Mouse (Mus musculus): ENCODE data around the gene Dusp9. TPM values are rescaled to one million over a fixed set of nuclear protein-coding genes. Genes with fewer than 3 reads are reported as not detected.

Dusp9 gene
- total RNA-seq, 2 experiments from 2014 or later: 1.2 to 1.3 TPM

DNA sequence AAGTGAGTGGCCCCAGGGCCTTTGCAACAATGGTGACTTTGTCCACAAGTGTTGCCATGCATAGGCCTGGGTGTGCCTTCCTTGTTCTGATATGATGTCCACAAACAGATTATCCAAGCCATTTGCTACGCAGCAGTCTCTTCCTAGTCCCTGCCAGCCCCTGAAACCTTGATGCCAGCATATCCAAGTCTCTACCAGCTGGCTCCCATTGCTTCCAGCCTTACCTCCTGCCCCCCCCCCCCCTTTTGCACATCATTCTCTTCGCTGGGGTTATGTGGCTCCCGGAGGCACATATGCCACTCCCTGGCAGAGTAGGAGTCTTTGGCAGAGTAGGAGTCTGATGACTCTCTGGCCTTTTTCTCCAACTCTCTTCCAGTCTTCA is 21.1 kb downstream of the Dusp9 start:
- no peak for DNase-seq (ENCODE audit: low spot score in 2 of 2)

DNA sequence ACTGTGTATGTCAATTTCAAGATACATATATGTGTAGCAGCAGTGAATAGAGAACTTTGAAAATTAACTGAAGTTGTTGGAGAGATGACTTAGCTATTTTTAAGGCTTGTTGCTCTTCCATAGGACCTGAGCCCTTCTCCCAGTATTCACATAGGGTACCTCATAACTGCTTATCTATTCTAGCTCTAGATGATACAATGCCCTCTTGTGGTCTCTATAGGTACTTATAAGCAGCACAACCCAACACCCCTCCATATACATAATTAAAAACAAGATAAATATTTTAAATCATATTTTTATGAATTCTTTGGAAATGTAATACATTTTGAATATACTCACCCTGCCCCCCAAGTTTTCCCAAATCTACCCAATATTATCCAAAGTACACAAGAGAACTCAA is 23.9 kb downstream of the Dusp9 start:
- no peak for DNase-seq (ENCODE audit: low spot score in 2 of 2)

DNA sequence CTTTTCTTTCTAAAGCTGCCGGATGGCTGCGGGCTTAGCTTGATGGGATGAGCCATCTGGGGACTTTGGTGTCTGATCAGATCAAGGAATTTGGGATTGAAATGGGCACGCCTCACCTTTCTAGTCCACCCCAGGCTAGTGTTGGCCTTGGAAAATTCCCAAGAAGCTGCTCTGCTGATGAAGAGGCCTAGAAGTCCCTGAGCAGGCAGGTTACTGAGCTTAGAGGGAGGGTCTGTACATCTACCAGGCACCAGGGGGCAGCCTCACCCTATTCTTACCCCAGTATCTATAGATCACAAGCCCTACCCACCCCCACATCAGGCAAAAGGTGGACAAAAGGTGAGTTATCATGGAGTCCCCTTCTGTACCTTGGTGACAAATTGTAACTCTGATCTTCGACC is 32.8 kb downstream of the Dusp9 start:
- DNase-seq (ENCODE audit: low spot score in 2 of 2): peak in 1 of 2 experiments; percentile 43

DNA sequence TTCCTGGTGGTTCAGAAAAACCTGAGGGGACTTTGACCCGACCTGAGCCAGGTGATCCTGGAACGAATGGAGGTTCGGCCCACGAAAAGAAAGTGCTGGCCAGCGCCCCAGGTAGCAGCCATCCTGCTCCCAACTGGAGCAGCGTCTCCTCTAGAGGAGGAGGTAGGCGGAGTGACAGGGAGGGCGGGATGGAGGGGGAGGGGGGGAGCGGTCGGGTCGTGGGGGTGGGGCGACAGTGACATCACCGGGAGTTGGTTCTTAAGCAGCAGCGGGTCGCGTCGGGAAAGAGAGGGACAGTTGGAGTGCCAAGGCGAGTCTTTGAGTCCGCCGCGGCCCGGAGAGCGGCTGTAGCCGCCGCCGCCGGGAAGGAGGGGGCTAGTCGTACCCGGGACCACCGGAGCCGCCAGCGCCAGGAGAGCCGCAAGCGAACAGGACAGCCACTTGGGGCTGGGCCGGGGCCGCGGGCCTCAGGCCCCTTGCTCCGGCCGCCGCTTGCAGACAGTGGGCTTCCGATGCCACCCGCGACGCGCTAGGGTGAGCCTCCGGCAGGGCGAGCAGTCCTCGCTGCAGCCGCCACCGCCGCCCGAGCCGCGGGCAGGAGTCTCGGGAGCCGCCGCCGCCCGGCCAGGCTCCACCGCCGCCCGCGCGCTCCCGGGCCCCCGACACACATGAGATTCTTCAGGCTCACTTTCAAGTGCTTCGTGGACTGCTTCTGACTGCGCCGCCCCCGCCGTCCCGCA is 33.8 kb downstream of the Dusp9 start, which contains the start of gene Slc6a8:
Gene Slc6a8 (plus strand): TSS at position 272 of the 740 bp plus-strand sequence.
- peak; percentile 57 to 58 for DNase-seq (ENCODE audit: low spot score in 2 of 2)

DNA sequence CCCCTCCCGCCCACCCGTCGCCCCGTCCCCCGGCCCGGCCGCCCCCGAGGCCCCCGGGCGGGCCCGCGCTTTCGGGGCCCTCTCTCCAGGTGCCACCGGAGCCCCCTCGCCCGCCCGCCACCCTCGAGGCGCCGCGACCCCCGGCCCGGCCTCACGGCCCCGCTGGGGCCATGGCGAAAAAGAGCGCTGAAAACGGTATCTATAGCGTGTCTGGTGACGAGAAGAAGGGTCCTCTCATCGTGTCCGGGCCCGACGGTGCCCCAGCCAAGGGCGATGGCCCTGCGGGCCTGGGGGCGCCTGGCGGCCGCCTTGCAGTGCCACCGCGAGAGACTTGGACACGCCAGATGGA is 34.4 kb downstream of the Dusp9 start:
- no peak for DNase-seq (ENCODE audit: low spot score in 2 of 2)

DNA sequence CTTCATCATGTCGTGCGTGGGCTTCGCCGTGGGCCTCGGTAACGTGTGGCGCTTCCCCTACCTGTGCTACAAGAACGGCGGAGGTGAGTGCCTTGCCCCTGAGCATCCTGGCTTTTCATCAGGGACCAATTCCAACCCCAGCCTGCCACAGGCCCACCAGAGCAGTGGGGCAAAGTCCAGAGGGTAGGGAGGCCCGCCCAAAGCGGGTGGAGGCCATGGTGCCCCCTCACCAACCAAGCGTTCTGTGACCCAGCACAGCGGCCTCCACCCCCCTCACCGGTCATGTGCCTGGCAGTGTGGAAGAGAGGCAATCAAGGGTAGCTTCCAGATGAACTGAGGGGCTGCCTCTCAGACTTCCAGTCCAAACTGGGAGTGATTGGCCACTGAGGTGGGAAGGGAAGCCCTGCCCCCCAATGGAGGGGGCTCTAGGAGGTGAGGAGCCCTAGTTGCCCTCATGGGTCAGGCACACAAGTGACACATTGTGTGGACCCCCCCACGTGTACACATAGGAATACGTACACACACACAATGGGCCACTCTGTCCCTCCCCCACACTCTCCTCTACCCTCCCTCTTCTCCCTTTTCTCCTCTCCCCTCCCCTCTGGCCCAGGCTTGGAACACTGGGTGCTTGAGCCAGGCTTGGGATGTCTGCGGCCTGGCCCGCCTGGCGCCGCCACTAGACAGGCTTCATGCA is 34.9 kb downstream of the Dusp9 start:
- DNase-seq (ENCODE audit: low spot score in 2 of 2): no peak

DNA sequence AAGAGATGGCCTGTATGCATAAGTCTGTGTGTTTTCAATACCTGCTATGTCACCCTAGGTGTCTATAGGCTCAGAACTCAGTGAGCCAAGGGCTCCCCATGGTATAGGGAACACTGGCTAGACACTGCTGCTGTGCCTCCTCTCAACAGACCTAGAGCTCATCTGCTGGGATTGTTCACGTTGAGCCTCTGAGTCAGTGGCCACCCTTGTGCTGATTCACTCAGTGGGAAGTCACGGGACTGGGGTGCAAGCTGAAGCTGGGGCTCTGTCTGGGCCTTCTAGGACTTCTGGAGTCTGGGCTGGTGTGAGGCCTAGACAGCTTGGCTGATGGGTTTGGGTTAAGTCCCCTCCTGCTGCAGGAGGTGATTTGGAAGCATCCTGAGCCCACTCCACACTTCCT is 36.0 kb downstream of the Dusp9 start:
- peak in 1 of 2 experiments; percentile 11 for DNase-seq (ENCODE audit: low spot score in 2 of 2)

DNA sequence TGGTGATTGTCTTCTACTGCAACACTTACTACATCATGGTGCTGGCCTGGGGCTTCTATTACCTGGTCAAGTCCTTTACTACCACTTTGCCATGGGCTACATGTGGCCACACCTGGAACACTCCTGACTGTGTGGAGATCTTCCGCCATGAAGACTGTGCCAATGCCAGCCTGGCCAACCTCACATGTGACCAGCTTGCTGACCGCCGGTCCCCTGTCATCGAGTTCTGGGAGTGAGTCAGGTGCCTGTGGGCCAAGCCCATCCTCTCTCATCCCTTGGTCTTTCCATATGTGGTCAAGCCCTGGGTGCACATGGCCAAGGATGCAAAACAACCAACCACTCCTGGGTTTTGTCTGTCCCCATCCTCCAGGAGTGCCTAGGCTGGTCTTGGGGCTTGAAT is 37.4 kb downstream of the Dusp9 start:
- DNase-seq (ENCODE audit: low spot score in 2 of 2): no peak

DNA sequence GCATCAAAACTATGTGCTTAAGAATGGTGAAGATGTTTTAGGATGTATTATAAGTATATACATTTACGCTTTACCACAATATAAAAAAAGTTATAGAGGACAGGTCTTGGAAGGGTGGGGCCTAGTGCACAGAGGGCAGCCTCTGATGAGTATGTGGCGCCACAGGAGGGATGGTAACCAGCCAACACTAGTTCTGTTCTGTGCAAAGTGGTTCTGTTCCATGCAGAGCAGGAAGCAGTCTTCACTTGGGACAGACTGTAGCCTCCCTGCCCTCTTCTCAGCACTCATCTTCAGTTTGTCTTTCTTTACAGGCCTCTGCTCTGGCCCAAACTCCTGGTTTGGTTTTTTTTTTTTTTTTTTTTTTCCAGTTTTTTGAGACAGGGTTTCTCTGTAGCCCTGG is 44.9 kb downstream of the Dusp9 start:
- no peak for DNase-seq (ENCODE audit: low spot score in 2 of 2)

DNA sequence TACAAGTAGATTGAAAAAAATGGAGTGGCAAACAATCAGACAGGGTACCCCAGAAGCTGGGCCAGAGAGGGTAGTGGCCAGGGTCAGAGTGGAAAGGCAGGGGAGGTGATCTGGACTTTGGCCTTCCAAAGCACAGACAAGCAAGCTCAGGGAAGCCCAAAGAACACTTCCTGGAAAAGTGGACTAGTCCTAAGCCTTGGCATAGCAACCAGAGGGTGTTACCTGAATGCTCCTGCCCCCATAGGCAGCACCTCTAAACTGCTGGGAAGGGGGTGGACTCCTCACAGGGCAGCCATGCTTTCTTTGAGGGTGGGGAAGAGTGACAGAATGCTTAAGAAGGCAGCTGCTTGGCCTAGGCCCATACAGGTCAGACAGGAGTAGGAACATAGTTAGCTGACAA is 45.8 kb downstream of the Dusp9 start:
- no peak for DNase-seq (ENCODE audit: low spot score in 2 of 2)

DNA sequence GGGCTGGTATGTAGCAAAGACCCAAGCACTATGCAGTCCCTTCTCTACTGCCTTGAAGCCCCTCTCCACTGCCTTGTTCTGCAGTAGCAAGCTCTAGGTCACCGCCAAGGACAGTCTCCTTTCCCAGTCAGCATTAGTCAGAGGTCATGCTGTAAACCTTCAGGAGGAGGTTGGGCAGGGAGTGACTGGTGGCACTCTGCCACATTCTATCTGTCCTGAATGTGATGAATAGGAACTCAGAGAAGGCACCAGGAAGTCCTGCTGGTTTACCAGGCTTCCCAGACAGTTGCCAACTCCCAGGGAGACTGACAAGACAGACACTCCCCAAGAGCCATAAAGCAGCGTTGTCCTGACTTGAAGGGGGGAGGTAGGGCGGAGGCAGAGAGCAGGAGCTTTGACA is 46.4 kb downstream of the Dusp9 start:
- no peak for DNase-seq (ENCODE audit: low spot score in 2 of 2)

DNA sequence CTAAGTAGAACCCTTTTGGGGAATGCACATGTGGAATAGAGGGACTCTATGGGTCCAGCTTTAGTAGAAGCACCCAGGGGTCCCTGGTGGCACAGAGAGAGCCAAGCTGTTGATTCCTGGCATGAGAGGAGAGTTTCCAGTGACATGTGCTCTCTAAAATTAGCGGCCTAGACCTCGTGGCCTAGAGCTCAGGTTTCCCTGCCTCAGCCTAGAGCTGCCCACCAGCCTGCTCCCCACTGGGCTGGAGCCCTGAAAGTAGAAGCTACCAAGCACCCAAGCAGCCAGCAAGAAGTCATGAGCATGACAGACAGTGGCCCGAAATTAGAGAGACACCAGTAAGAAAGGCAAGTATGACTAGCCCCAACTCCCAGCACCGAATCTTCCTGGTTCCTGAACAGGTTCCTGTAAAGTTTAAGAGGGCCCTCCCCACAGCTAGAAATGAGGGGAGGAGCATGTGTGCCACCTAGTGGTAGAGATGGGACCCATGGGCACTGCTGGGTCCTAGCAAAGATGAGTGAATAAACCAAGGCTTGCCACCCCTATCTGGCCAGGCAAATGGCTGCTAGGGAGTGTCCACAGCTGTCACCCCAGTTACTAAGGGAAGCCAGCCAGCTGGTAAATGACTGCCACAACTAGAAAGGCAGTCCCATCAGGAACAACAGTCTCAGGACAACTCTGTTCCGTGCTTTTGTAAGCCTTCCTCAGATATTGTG is 51.9 kb downstream of the Dusp9 start:
- DNase-seq (ENCODE audit: low spot score in 2 of 2): peak; percentile 46 to 50

Other genes with a start within 250 kb of the Dusp9 start
- gene Gm18336, start 240.7 kb upstream of the Dusp9 start, total RNA-seq (2021): not detected
- gene Zfp92, start 228.3 kb upstream of the Dusp9 start, total RNA-seq (2021): 1 to 10 TPM; 1.5 to 2.8 TPM
- not detected for gene Trex2, start 204.1 kb upstream of the Dusp9 start, total RNA-seq (2021)
- 10 to 100 TPM; 10.8 to 11.2 TPM for gene Haus7, start 180.4 kb upstream of the Dusp9 start, total RNA-seq (2021)
- 10 to 100 TPM; 17.4 to 18.5 TPM for gene Bgn, start 155.8 kb upstream of the Dusp9 start, total RNA-seq (2021)
- 10 to 100 TPM; 92.3 to 95.5 TPM for gene Atp2b3, start 136.3 kb upstream of the Dusp9 start, total RNA-seq (2021)
- gene Pnck, start 20.7 kb downstream of the Dusp9 start, total RNA-seq (2021): 100 to 1,000 TPM in 1 of 2 experiments, 10 to 100 TPM in 1; 84.2 to 108 TPM
- gene Slc6a8, start 33.7 kb downstream of the Dusp9 start, total RNA-seq (2021): 100 to 1,000 TPM in 1 of 2 experiments, 10 to 100 TPM in 1; 95.9 to 102 TPM
- 10 to 100 TPM; 79.2 to 91.3 TPM for gene Bcap31, start 76.8 kb downstream of the Dusp9 start, total RNA-seq (2021)
- 10 to 100 TPM; 10.2 to 12.3 TPM for gene Abcd1, start 77.2 kb downstream of the Dusp9 start, total RNA-seq (2021)
- 1 to 10 TPM; 7.7 to 7.9 TPM for gene Plxnb3, start 117.7 kb downstream of the Dusp9 start, total RNA-seq (2021)
- gene Srpk3, start 135.0 kb downstream of the Dusp9 start, total RNA-seq (2021): 10 to 100 TPM in 1 of 2 experiments, 1 to 10 TPM in 1; 4.9 to 10.1 TPM
- 100 to 1,000 TPM; 187 to 203 TPM for gene Idh3g, start 147.5 kb downstream of the Dusp9 start, total RNA-seq (2021)
- 10 to 100 TPM; 75.0 to 88.2 TPM for gene Ssr4, start 147.6 kb downstream of the Dusp9 start, total RNA-seq (2021)
- gene Pdzd4, start 185.6 kb downstream of the Dusp9 start, total RNA-seq (2021): 100 to 1,000 TPM; 107 to 123 TPM

Data from left cerebral cortex, adult 18-20 months (tissue).